Mouse (Mus musculus) kidney, postnatal 14 days (tissue): ENCODE measurements around the gene Palb2.
A peak's percentile ranks its signal among the peaks of the same experiment; 100 is the strongest.

Experiments
- DNase-seq: peaks from one replicate; pipeline ENCODE4 v3.0.0; 2022; ENCODE audit warnings: mixed read lengths

Palb2 gene

DNA sequence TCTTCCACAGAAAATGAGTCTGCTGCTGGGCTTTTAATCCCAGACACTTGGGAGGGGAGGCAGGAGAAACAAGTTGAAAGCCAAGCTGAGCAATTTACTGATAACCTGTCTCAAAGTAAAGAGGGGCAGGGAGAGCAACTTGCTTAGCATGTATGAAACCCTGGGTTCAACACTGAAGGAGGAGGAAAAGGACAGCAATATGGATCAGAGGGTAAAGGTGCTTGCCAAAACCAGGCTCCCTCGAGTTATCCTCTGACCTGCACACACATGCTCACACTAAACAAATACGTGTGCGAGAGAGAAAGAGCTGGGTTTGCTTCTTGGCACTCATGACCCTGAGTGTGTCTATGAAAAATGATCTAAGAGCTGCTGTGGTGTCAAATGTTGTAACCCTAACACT, 34.8 kb downstream of the Palb2 start:
- DNase-seq = no peak

DNA sequence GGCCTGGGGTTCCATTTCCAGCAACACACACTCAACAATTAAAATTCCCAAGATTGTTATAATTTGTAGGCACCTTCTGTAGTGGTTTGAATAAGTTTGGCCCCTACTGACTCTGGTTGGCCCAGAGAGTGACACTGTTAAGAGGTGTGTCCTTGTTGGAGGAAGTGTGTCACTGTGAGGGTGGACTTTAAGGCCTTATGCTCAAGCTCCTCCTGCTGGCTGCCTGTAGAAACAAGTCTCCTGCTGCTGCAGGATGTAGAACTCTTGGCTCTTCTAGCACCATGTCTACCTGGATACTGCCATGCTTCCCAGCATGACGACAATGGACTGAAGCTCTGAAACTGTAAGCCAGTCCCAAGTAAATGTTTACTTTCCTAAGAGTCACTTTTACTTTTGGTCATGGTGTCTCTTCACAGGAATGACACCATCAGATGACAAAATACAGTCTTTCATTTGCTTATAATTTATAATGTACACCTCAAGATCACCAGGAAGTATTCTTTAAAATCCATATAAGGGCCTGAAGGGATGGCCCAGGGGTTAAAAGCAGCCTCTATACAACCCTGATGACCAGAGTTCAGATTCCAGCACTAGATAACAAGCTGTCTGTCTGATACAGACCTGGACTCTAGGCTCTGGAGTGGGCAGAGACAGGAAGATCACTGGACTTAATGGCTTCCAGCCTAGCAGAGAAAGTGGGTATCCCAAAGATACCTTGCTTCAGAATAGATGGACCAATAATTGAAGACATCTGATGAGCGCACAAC, 38.0 kb downstream of the Palb2 start:
- no peak for DNase-seq

DNA sequence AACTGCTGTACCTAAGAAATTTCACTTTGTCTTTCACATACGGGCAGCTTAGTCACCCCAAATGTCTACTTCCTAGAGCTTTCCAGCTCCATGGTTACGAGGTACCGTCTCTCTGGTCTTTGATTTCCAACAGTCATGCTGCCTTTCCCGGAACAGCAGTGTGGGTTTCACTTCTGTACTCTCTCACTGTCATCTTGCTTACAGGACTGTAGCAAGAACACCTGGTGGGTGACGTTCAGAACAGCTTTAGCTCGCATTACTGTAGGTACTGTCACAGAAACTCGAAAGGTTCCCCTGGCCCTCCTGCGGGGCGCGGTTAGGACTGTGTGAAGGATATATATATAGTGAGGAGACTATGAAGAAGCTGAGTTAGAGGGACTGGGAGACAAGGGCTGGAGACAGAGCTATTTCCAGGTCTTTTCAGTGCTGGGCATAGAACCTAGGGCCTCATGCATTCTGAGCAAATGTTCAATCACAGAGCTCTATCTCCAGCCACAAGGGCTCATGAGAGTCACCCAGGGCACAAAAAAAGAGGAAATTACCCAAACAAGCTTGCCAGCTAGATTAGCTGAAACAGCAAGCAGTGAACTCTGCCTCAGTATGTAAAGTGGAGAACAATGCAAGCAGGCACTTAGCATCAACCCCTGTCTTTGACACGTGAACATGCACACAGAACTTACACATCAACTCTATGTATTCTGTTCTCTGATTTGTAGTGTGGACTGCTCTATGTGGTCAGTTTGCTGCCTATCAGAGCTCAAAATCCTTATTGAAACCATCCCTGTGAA, 45.4 kb downstream of the Palb2 start:
- no peak for DNase-seq

DNA sequence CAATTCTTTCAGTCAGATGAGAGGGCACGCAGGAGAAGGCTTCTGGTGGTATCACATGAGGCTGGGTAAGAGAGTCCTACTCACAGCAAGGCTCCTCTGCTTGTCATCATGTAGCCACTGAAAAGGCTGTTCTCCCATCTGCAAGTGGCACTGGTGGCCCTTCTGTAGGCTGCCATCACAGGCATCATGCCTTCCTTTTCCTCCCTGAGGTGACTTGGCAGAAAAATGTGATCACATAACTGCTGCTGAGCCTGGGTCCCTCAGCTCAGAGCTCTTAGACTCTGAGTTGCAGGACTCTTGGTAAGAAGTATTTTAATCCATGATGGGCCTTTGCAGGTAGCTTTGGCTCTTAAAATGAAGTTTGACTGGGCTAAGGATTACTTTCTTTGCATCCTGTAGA, 51.7 kb downstream of the Palb2 start:
- DNase-seq = no peak

DNA sequence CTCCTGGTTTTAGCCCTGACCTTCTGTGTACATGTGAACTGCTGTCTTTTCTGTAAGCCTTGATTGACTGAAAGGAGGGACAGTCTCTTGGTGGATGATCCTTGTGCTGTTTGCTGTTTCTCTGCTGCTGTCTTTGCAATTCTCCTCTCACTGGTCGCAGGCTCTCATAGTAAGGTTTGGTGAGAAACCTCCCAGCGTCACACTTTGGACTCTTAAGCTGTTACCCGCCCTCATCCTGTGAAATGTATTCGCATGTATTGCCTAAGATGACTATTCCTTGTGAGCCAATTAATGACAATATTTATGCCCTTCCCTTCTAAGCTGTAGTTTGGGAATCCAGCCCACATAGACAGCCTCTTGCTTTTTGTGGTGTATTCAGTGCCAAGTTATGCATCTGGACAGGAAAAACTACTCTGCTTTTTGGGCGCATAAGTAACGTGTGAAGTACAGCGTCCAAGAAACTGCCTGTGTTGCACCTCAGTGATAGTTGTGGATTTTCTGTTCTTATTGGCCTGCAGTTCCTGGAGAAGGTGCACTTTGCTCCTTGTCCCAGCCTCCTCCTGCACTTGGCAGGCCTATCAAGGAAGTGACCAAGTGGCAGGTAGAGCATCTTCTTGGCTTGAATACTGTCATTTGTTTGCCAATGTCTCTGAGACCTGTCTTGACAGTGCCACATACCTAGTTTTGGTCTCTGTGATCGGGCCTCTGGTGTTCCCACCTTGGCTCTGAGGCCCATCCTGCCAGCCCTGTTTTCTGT, 52.8 kb downstream of the Palb2 start:
- DNase-seq = peak; percentile 7

DNA sequence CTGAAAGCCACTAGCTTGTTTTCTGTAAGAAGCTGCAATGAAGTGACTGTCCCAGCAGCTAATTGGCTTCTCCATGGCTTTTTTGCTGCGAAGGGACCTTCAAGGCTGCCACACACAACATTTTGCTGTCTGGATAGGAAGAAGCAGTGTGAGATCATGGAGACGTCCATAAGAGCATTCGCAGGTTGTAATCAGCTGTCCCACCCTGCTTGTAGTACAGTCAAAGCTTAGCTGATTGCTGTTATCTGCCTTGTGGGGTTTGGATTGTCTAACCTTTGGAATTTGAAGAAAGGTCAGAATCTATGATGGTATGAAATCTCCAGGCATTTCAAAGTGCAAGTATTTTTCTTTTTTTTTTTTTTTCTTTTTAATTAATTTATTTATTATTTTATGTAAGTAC, 58.4 kb downstream of the Palb2 start:
- no peak for DNase-seq

DNA sequence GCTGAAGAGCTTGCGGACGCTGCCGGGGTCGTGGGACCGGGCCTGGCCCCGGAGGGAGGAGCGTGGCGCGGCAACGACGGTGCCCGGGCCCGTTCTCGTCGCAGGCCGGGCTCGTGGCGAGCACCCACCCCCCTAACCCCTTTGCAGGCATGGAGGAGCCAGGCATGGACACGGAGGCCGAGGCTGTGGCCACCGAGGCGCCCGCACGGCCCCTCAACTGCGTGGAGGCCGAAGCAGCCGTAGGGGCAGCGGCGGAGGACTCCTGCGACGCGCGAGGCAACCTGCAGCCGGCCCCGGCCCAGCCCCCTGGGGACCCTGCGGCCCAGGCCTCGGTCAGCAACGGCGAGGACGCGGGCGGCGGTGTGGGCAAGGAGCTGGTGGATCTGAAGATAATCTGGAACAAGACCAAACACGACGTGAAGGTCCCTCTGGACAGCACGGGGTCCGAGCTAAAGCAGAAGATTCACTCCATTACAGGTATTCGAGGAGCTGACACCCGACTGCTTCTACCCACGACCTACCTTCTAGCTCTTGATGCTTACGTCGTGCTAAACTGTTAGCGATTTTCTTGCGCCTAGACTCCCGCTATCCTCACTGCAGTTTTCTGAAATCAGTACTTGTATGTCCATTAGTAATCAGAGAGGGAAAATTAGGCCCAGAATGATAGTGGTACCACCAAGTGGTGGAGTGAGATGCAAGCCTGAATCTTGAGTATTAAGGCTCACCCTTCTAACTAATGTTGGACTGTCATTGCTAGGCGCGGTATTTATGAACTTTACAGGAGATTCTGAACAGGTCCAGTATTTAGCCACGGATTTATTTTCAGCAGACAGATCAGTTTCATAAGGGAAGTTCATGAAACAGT, 65.0 kb downstream of the Palb2 start:
- DNase-seq = peak; percentile 12

DNA sequence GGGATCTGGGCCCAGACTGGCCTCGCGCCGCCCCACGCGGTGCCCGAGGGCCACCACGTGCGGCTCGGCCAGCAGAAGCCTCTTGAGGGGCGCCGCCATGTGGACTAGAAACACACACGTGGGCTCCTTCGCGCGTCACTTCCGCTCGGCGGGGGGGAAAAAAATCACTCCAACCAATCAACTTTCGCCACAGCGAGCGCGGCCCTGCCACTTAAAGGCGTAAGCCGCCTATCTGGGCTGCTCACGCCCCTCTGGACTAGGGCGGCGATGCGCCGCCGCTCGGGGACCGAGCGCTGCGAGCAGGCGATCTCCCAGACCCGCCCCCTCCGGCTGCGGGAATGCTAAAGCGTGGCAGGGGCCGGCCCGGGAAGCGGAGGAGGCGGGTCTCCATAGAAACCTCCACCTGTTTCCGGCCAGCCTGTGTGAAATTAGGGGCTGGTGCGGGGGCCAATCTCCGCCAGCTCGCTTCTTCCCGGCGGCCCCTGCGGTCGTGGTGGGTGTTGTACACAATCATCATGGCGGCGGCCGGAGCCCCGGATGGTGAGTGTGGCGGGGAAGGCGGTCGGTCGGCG, 65.8 kb downstream of the Palb2 start, which contains the start of the genes Ubfd1 and Ears2:
Gene Ubfd1 (plus strand): TSS at position 231 of the 572 bp plus-strand sequence.
Gene Ears2 (minus strand): TSS at position 319 of the 572 bp plus-strand sequence.
- peak; percentile 96 for DNase-seq

DNA sequence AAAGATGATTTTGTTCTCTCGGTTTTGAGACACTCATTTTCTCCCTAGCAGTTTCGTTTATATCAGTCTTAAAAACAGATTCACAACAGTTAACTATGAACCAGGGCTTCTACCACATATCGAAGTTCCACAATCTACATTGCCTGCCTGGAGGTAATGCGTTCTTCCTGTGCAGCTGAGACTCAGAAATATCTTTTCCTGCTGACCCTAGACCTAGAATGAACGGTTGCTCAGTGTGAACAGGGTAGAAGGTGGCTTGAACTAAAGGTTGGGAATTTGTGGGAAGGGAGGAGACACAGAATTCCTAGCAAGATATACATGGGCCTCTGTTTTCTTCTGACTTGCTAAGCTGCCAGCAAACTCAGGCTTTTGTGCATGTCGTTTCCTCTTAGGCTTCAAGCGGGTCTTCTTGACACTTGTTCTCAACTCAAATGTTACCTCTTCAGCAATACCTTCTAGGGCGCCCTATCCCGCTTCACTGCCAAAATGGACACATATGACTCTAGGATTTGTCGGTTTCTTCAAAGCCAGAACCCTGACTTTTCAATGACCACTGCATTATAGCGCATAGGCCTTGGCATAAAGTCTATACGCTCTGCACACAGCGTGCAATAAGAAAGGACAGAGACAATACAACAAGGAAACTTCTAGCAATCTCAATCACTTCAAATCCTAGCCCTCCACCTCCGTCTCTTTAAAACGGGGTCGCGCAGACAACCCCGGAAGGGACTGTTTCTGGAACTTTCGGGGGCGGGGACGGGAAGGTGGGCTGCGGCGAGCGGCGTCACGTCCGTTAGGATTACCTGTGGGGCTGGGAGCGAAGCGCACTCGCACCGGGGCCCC, 66.5 kb downstream of the Palb2 start:
- no peak for DNase-seq

DNA sequence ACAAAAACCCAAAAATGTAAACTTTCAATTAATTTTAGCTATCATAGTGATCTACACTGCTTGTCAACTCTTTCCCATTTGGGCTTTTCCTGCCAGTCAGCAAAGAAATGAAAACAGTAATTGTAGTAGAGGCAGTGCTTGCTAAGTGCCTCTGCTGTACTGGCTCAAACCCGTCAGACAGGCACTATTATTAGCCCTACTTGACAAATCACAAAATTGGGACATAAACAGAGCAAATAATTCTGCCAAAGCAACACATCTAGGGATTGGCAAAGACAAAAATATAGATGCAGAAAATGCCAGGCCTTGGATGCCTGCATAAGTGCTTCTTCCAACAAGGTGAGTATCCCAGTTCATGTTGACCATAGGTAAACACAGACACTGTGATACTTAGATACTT, 67.1 kb downstream of the Palb2 start:
- DNase-seq = no peak
